In genomic region chr9:29390796-29391517, GRCm38 (mm10) we compare ENCODE assay signal across 11 mouse cellular contexts.
A peak's percentile ranks its signal among the peaks of the same experiment; 100 is the strongest.
DNase-seq lines count a peak whose midpoint lies in the region; ATAC-seq lines count a peak whose summit lies in the region.
"Had no signal": no experiment of that assay in that cellular context is flagged by ENCODE, and none has a peak within 500 bp of the region (broad histone marks: within the 10 kb centered on the region; RNA-seq: fewer than 3 reads in every experiment).

No protein-coding gene starts in this region.

- 46% methylated on average over 11 of the region's 11 CpGs for WGBS in lung, embryonic 15.5 days

- H3K4me2 ChIP-seq in lung, embryonic 15.5 days, result no peak overlapping the region
- H3K4me2 ChIP-seq: embryonic facial prominence, embryonic 12.5 days; liver, embryonic 15.5 days had no signal

- no peak overlapping the region for H3K9ac ChIP-seq in lung, embryonic 15.5 days
- H3K9ac ChIP-seq: embryonic facial prominence, embryonic 12.5 days; liver, embryonic 15.5 days had no signal

- no peaks in the 10 kb centered on the region for H3K36me3 ChIP-seq in lung, embryonic 15.5 days
- H3K36me3 ChIP-seq: embryonic facial prominence, embryonic 12.5 days; liver, embryonic 15.5 days had no signal

- 0 out of 2 replicates have a peak, but pooled peaks have one; percentile 33 for ATAC-seq in frontal cortex, adult (ENCODE audit: low TSS enrichment)
- no peak for ATAC-seq in lung, embryonic 15.5 days (ENCODE audit: borderline replicate concordance, extremely low read depth, low FRiP score, low TSS enrichment)

- no peak overlapping the region for H3K4me3 ChIP-seq in lung, embryonic 15.5 days
- H3K4me3 ChIP-seq: embryonic facial prominence, embryonic 12.5 days; liver, embryonic 15.5 days had no signal

- H3K27me3 ChIP-seq in lung, embryonic 15.5 days, result no peaks in the 10 kb centered on the region
- H3K27me3 ChIP-seq: embryonic facial prominence, embryonic 12.5 days; liver, embryonic 15.5 days had no signal

- H3K9me3 ChIP-seq in lung, embryonic 15.5 days, result no peaks in the 10 kb centered on the region
- H3K9me3 ChIP-seq: embryonic facial prominence, embryonic 12.5 days; liver, embryonic 15.5 days had no signal

- peaks cover 38% of the 10 kb centered on the region for H3K4me1 ChIP-seq in lung, embryonic 15.5 days
- H3K4me1 ChIP-seq: embryonic facial prominence, embryonic 12.5 days; liver, embryonic 15.5 days had no signal

- H3K27ac ChIP-seq in lung, embryonic 15.5 days, result peak overlapping the region; percentile 47
- H3K27ac ChIP-seq: embryonic facial prominence, embryonic 12.5 days; liver, embryonic 15.5 days had no signal

- no peak for DNase-seq in frontal cortex, postnatal 25 days (ENCODE audit: low spot score in 2 of 2)
- no peak for DNase-seq in lung, postnatal 4 days
- peak; percentile 94 for DNase-seq in cerebellum, adult 9-10 months
- peak; percentile 32 to 63 for DNase-seq in layer of hippocampus, adult 8-10 months (ENCODE audit: low spot score in 2 of 2)
- DNase-seq in adipocyte (ENCODE audit: low spot score), result no peak
- no peak for DNase-seq in embryo, embryonic 9.5 days (ENCODE audit: extremely low spot score)
- DNase-seq: kidney, adult 11 months had no signal

Comparison
In these comparisons a context has a peak if more than half of its experiments do, and no peak if none do; other contexts are left out.
1. DNase-seq: peak in cerebellum, adult 9-10 months (single experiment) and layer of hippocampus, adult 8-10 months (2 of 2); none in frontal cortex, postnatal 25 days (0 of 2), lung, postnatal 4 days (0 of 2), adipocyte (single experiment) and embryo, embryonic 9.5 days (single experiment).